Mouse (Mus musculus): Measurements from ENCODE around the gene Olfr152. TPM values are rescaled to one million over a fixed set of nuclear protein-coding genes. Genes with fewer than 3 reads are reported as not detected.

The Olfr152 gene
- polyA plus RNA-seq (2012; rRNA removed): not detected in 2 replicates

DNA sequence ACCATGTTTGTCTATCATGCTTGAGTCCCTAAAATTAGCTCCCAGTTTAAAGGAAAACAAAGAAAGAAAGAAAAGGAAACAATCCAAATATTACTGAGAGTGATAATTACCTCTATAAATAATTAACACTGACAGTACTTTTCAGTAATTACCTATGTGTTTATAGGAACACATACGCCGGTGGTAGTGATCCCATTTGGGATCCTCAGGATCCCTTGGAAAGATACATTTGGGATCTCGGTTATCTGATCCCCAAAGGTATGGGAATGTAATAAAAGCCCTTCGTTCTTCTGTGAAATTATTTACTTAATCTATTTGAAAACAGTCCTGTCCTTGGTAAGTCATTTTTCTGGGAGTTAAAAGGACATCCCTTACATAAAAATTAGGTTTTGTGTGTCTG is at the start of gene Olfr152:
Gene Olfr152 (plus strand): TSS at position 301 of the 400 bp plus-strand sequence.

GRCm38 (mm10) chr2:87739878-87740277 is 39.4 kb upstream of the Olfr152 start, which contains the start of gene Olfr1138:
Gene Olfr1138 (minus strand): TSS chr2:87739978.

GRCm38 (mm10) chr2:87743452-87743851 is 35.8 kb upstream of the Olfr152 start, which contains the start of gene Olfr1140:
Gene Olfr1140 (plus strand): TSS chr2:87743752.

GRCm38 (mm10) chr2:87753891-87754290 is 25.4 kb upstream of the Olfr152 start, which contains the start of gene Olfr1141:
Gene Olfr1141 (minus strand): TSS chr2:87753991.

GRCm38 (mm10) chr2:87800292-87800691 is 21.0 kb downstream of the Olfr152 start, which contains the start of gene Olfr1143:
Gene Olfr1143 (plus strand): TSS chr2:87800592.

GRCm38 (mm10) chr2:87809522-87809921 is 30.2 kb downstream of the Olfr152 start, which contains the start of gene Olfr1145:
Gene Olfr1145 (plus strand): TSS chr2:87809822.

DNA sequence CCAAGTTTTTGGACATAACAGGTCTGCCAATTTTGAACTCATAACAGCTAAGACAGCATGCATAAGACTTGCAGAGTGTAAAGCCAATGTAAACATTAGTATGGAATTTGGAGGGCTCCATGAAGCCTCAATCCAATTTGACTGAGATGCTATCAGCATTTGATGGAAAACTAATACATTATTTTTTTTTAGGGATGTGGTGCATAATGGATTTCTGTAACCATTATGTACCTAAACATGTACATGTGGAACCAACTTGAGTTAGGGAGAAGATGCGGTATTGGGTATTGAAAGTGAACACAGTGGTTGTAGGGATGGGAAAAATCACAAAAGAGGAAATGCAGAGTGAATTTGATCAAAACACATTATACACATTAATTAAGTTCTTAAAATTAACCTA is 51.0 kb downstream of the Olfr152 start, which contains the start of gene Olfr1148:
Gene Olfr1148 (plus strand): TSS at position 301 of the 400 bp plus-strand sequence.

Other genes with a start within 250 kb of the Olfr152 start
- gene Olfr153, start 247.7 kb upstream of the Olfr152 start, polyA plus RNA-seq (2012; rRNA removed): not detected in 2 replicates
- not detected in 2 replicates for gene Olfr1128, start 233.9 kb upstream of the Olfr152 start, polyA plus RNA-seq (2012; rRNA removed)
- gene Olfr1129, start 205.6 kb upstream of the Olfr152 start, polyA plus RNA-seq (2012; rRNA removed): not detected in 2 replicates
- gene Olfr1130, start 173.3 kb upstream of the Olfr152 start, polyA plus RNA-seq (2012; rRNA removed): not detected in 2 replicates
- not detected in 2 replicates for gene Olfr1131, start 152.4 kb upstream of the Olfr152 start, polyA plus RNA-seq (2012; rRNA removed)
- gene Olfr1132, start 141.9 kb upstream of the Olfr152 start, polyA plus RNA-seq (2012; rRNA removed): not detected in 2 replicates
- not detected in 2 replicates for gene Olfr1133, start 132.1 kb upstream of the Olfr152 start, polyA plus RNA-seq (2012; rRNA removed)
- not detected in 2 replicates for gene Olfr1134, start 121.0 kb upstream of the Olfr152 start, polyA plus RNA-seq (2012; rRNA removed)
- gene Olfr1135, start 105.8 kb upstream of the Olfr152 start, polyA plus RNA-seq (2012; rRNA removed): not detected in 2 replicates
- gene Olfr1136, start 85.5 kb upstream of the Olfr152 start, polyA plus RNA-seq (2012; rRNA removed): not detected in 2 replicates
- not detected in 2 replicates for gene Olfr1137, start 66.3 kb upstream of the Olfr152 start, polyA plus RNA-seq (2012; rRNA removed)
- gene Olfr1138, start 39.5 kb upstream of the Olfr152 start, polyA plus RNA-seq (2012; rRNA removed): not detected in 2 replicates
- gene Olfr1140, start 35.7 kb upstream of the Olfr152 start, polyA plus RNA-seq (2012; rRNA removed): not detected in 2 replicates
- not detected in 2 replicates for gene Olfr1141, start 25.5 kb upstream of the Olfr152 start, polyA plus RNA-seq (2012; rRNA removed)
- gene Olfr1143, start 21.1 kb downstream of the Olfr152 start, polyA plus RNA-seq (2012; rRNA removed): not detected in 2 replicates
- not detected in 2 replicates for gene Olfr1145, start 30.3 kb downstream of the Olfr152 start, polyA plus RNA-seq (2012; rRNA removed)
- gene Olfr1148, start 51.0 kb downstream of the Olfr152 start, polyA plus RNA-seq (2012; rRNA removed): not detected in 2 replicates
- not detected in 2 replicates for gene Olfr1150-ps1, start 64.5 kb downstream of the Olfr152 start, polyA plus RNA-seq (2012; rRNA removed)
- gene Olfr1151, start 76.4 kb downstream of the Olfr152 start, polyA plus RNA-seq (2012; rRNA removed): not detected in 2 replicates
- gene Olfr1152, start 87.0 kb downstream of the Olfr152 start, polyA plus RNA-seq (2012; rRNA removed): not detected in 2 replicates
- gene Olfr1153, start 115.5 kb downstream of the Olfr152 start, polyA plus RNA-seq (2012; rRNA removed): not detected in 2 replicates
- not detected in 2 replicates for gene Olfr1154, start 125.7 kb downstream of the Olfr152 start, polyA plus RNA-seq (2012; rRNA removed)
- gene Olfr1155, start 165.7 kb downstream of the Olfr152 start, polyA plus RNA-seq (2012; rRNA removed): not detected in 2 replicates
- not detected in 2 replicates for gene Olfr1156, start 173.6 kb downstream of the Olfr152 start, polyA plus RNA-seq (2012; rRNA removed)
- gene Olfr1157, start 188.8 kb downstream of the Olfr152 start, polyA plus RNA-seq (2012; rRNA removed): not detected in 2 replicates
- not detected in 2 replicates for gene Olfr74, start 195.2 kb downstream of the Olfr152 start, polyA plus RNA-seq (2012; rRNA removed)
- not detected in 2 replicates for gene Olfr1158, start 210.6 kb downstream of the Olfr152 start, polyA plus RNA-seq (2012; rRNA removed)
- not detected in 2 replicates for gene Olfr1160, start 228.8 kb downstream of the Olfr152 start, polyA plus RNA-seq (2012; rRNA removed)
- gene Olfr1161, start 243.3 kb downstream of the Olfr152 start, polyA plus RNA-seq (2012; rRNA removed): not detected in 2 replicates

Data from stomach, adult 2 months (tissue).